Mouse (Mus musculus) lung, adult 2 months (tissue): ENCODE data around the gene Bpifa2. TPM values are rescaled to one million over a fixed set of nuclear protein-coding genes. Genes with fewer than 3 reads are reported as not detected.
"Not testable (repeated sequence)": the region's sequence is repeated elsewhere in the genome, so short reads cannot be mapped to it uniquely, and the experiment has no call there.

ENCODE experiments used
- DNase-seq: peaks from one replicate; pipeline ENCODE4 v3.0.0; 2022
- H3K4me1 ChIP-seq: fragments of 200-500 bp; 2 replicates; pipeline ENCODE4 v1.6.1; 2011; ENCODE audit warnings: low read length; ENCODE audit not compliant: control insufficient read depth, insufficient read depth
- H3K4me3 ChIP-seq: fragments of 200-500 bp; replicated peaks from 2 replicates; pipeline ENCODE3; 2011; ENCODE audit warnings: low read depth, mild to moderate bottlenecking, control low read depth, low read length; ENCODE audit errors: extremely low read depth
- CTCF ChIP-seq: fragments of 200-500 bp; IDR thresholded peaks from 2 replicates; pipeline ENCODE4 v1.5.1; 2011; ENCODE audit warnings: mild to moderate bottlenecking, low read length, control low read depth; ENCODE audit not compliant: insufficient read depth
- POLR2A ChIP-seq: fragments of 200-500 bp; IDR thresholded peaks from 2 replicates; pipeline ENCODE4 v1.6.1; 2011; ENCODE audit warnings: low read depth, mild to moderate bottlenecking, control low read depth, low read length, borderline replicate concordance; ENCODE audit errors: extremely low read depth
- WGBS: fragments of 180-500 bp; shearing (Covaris S2); methylation state at CpG from one replicate; pipeline ENCODE4 v1.1.7; 2018; 5-methylcytosine and 5-hydroxymethylcytosine counted together
- polyA plus RNA-seq: library from polyadenylated mRNA; depleted of rRNA; stranded (reverse); fragments of >200 nt; gene quantifications from 2 replicates; pipeline ENCODE4 v1.2.3, GENCODE M21; 2012; rRNA removed

Gene Bpifa2
- polyA plus RNA-seq, 1 experiment, result not detected

DNA sequence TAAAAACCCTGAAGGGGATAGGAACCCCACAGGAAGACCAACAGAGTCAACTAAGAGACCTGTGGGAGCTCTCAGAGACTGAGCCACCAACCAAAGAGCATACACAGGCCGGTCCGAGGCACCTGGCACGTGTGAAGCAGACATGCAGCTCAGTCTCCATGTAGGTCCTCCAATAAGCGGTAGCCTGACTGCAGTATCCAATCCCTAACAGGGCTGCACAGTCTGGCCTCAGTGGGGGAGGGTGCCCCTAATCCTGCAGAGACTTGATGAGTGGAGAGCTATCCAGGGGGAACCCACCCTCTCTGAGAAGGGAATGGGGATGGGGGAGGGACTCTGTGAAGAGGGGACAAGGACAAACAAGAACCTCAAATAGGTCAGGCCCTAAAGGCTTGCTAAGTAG is 2.3 kb upstream of the Bpifa2 start:
- 85% methylated on average over 4 of the region's 4 CpGs for WGBS
- Histone ChIP-seq H3K4me3 (no peak overlapping the region), H3K4me1 (no peaks in the 10 kb centered on the region)
- no peak for TF ChIP-seq CTCF
- TF ChIP-seq POLR2A, result no peak
- DNase-seq, result no peak

- no peaks in the 10 kb centered on the region for H3K4me1 ChIP-seq
- DNase-seq, result no peak
- WGBS, result 79% methylated on average over 2 of the region's 2 CpGs
- TF ChIP-seq CTCF, result no peak
- no peak for TF ChIP-seq POLR2A
- H3K4me3 ChIP-seq, result no peak overlapping the region
Measured at GRCm38 (mm10) chr2:154006331-154006730, 1.7 kb upstream of the Bpifa2 start.

DNA sequence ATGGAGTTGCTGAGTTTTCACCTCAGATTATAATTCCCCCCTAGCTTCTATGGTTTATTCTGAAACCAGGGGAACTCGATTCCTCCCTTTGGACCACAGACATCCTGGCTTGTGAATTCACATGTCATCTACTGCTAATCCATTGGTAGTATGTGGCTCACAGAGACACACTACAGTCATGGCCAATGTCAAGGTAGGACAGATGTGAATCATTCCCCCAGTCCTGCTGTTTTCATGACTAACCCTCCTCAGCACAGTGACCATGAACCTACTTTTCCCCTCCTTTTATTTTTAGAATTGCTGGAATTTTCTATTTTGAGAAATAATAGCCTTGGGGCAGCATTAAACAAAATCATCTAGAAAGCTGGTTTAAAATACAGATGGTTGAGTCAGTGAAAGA is 684 bp upstream of the Bpifa2 start:
- TF ChIP-seq CTCF (no peak), POLR2A (no peak)
- Histone ChIP-seq H3K4me1 (no peaks in the 10 kb centered on the region), H3K4me3 (no peak overlapping the region)
- 68% methylated on average over 1 of the region's 1 CpGs for WGBS
- no peak for DNase-seq

GRCm38 (mm10) chr2:154017990-154018389 is 9.9 kb downstream of the Bpifa2 start:
- WGBS, result 66% methylated on average over 1 of the region's 1 CpGs
- no peak for DNase-seq
- TF ChIP-seq POLR2A (no peak), CTCF (no peak)
- no peaks in the 10 kb centered on the region for H3K4me1 ChIP-seq
- no peak overlapping the region for H3K4me3 ChIP-seq

GRCm38 (mm10) chr2:154024676-154025075 is 16.6 kb downstream of the Bpifa2 start:
- DNase-seq, H3K4me1 ChIP-seq, H3K4me3 ChIP-seq: not testable (repeated sequence)
- 83% methylated on average over 4 of the region's 4 CpGs for WGBS

DNA sequence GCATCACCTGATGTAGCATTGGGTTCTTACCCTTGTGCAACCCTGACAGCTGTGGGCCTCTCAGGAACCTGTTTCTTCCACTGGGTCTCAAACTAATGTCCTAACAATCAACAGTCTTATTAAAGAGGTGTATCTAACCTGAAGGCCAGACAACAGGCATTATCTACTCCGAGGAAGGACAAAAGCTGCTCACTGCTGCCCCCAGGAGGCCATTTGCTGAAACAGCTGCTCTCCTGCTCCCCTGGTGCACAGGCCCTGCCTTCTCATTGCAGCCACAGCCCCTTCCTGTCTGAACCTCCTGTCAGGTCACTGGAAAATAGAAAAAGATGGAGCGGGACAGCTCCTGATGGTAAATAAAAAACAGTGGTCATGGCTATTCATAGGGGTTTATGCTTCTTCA is 30.9 kb downstream of the Bpifa2 start:
- TF ChIP-seq POLR2A (no peak), CTCF (peak; percentile 64)
- peak; percentile 25 for DNase-seq
- 45% methylated on average over 2 of the region's 2 CpGs for WGBS

GRCm38 (mm10) chr2:154044743-154045142 is 36.7 kb downstream of the Bpifa2 start:
- Histone ChIP-seq H3K4me3 (no peak overlapping the region), H3K4me1 (no peaks in the 10 kb centered on the region)
- DNase-seq, result no peak
- 73% methylated on average over 3 of the region's 3 CpGs for WGBS
- TF ChIP-seq POLR2A (no peak), CTCF (no peak)

More for the DNA sequence above, 30.9 kb downstream of the Bpifa2 start:
- Histone ChIP-seq H3K4me3 (no peak overlapping the region), H3K4me1 (no peaks in the 10 kb centered on the region)

- WGBS, result 39% methylated on average over 2 of the region's 2 CpGs
- DNase-seq, result no peak
- TF ChIP-seq POLR2A, result no peak
- TF ChIP-seq CTCF, result no peak
- H3K4me3 ChIP-seq, result no peak overlapping the region
- no peaks in the 10 kb centered on the region for H3K4me1 ChIP-seq
Measured at GRCm38 (mm10) chr2:154058690-154059089, 50.6 kb downstream of the Bpifa2 start.

Other genes starting within 250 kb of the Bpifa2 start
- gene Efcab8, start 228.3 kb upstream of the Bpifa2 start, polyA plus RNA-seq, result 0.19 and 0.33 TPM in 2 replicates
- not detected in 2 replicates for gene Sun5, start 137.2 kb upstream of the Bpifa2 start, polyA plus RNA-seq
- not detected in 2 replicates for gene Bpifb2, start 133.2 kb upstream of the Bpifa2 start, polyA plus RNA-seq
- not detected in 2 replicates for gene Bpifb6, start 107.9 kb upstream of the Bpifa2 start, polyA plus RNA-seq
- gene Bpifb3, start 90.0 kb upstream of the Bpifa2 start, polyA plus RNA-seq, result not detected in 2 replicates
- not detected in 2 replicates for gene Bpifb4, start 70.1 kb upstream of the Bpifa2 start, polyA plus RNA-seq
- gene Bpifa6, start 33.3 kb upstream of the Bpifa2 start, polyA plus RNA-seq, result not detected in 2 replicates
- gene Bpifa3, start 122.1 kb downstream of the Bpifa2 start, polyA plus RNA-seq, result not detected in 2 replicates
- 295 and 710 TPM in 2 replicates for gene Bpifa1, start 134.6 kb downstream of the Bpifa2 start, polyA plus RNA-seq
- 4.3 TPM in 1 of 2 replicates, not detected in the other for gene Bpifa5, start 154.3 kb downstream of the Bpifa2 start, polyA plus RNA-seq
- 103 and 136 TPM in 2 replicates for gene Bpifb1, start 182.6 kb downstream of the Bpifa2 start, polyA plus RNA-seq
- gene Bpifb5, start 215.5 kb downstream of the Bpifa2 start, polyA plus RNA-seq, result 7.2 and 9.0 TPM in 2 replicates
- gene Bpifb9a, start 249.6 kb downstream of the Bpifa2 start, polyA plus RNA-seq, result not detected in 2 replicates